Mouse (Mus musculus) mouse trophoblast stem cell (cell line): ENCODE data around the gene Tssk1.

Experiments used
- in situ Hi-C, 2 experiments: fragments of 300-500 bp; cut with MseI, MboI; formaldehyde crosslinking; loops; 2 replicates in 1 of 2; 3 replicates in 1 of 2; pipeline ENCODE4 v1.15.1; 2025

Gene Tssk1

GRCm38 (mm10) chr16:17898462-17898861, 4.4 kb downstream of the Tssk1 start, which contains the start of the genes Dgcr2 and Tssk2:
Dgcr2 (minus strand) TSS chr16:17898562.
Tssk2 (plus strand) TSS chr16:17898637.
- in situ Hi-C loops = no loop called here

- in situ Hi-C loops = no loop called here
Observed at GRCm38 (mm10) chr16:17911052-17911595, 17.1 kb downstream of the Tssk1 start, which contains the start of gene Ess2. Ess2 (minus strand) TSS chr16:17911348.

- in situ Hi-C loops = no loop called here
Observed at GRCm38 (mm10) chr16:17914307-17915249, 20.6 kb downstream of the Tssk1 start, which contains the start of gene Gsc2. Gsc2 (minus strand) TSS chr16:17915059.

- in situ Hi-C loops = no loop called here
Observed at GRCm38 (mm10) chr16:17920586-17920985, 26.6 kb downstream of the Tssk1 start.

GRCm38 (mm10) chr16:17921325-17922162, 27.5 kb downstream of the Tssk1 start:
- in situ Hi-C loops = no loop called here

- in situ Hi-C loops = no loop called here
Observed at GRCm38 (mm10) chr16:17922163-17922538, 28.1 kb downstream of the Tssk1 start.

- in situ Hi-C loops = no loop called here
Observed at GRCm38 (mm10) chr16:17927351-17928082, 33.5 kb downstream of the Tssk1 start.

GRCm38 (mm10) chr16:17928087-17928580, 34.1 kb downstream of the Tssk1 start, which contains the start of gene Slc25a1:
Slc25a1 (minus strand) TSS chr16:17928219.
- in situ Hi-C loops = no loop called here

- in situ Hi-C loops = no loop called here
Observed at GRCm38 (mm10) chr16:17928627-17929104, 34.6 kb downstream of the Tssk1 start.

GRCm38 (mm10) chr16:17929211-17929610, 35.2 kb downstream of the Tssk1 start:
- in situ Hi-C loops = no loop called here

- in situ Hi-C loops = loop anchor here (5.0 to 10.0 kb wide), 2 partner anchors 113 to 115 kb away; no protein-coding TSS in a partner anchor
Observed at GRCm38 (mm10) chr16:17929631-17930030, 35.6 kb downstream of the Tssk1 start.

- in situ Hi-C loops = loop anchor here (5.0 to 10.0 kb wide), 2 partner anchors 110 to 113 kb away; no protein-coding TSS in a partner anchor
Observed at GRCm38 (mm10) chr16:17931906-17932460, 38.0 kb downstream of the Tssk1 start.

- in situ Hi-C loops = loop anchor here (5.0 to 10.0 kb wide), 2 partner anchors 108 to 111 kb away; no protein-coding TSS in a partner anchor
Observed at GRCm38 (mm10) chr16:17933594-17934444, 39.8 kb downstream of the Tssk1 start.

GRCm38 (mm10) chr16:17934445-17934910, 40.5 kb downstream of the Tssk1 start:
- in situ Hi-C loops = loop anchor here (5.0 to 10.0 kb wide), 2 partner anchors 108 to 110 kb away; no protein-coding TSS in a partner anchor

GRCm38 (mm10) chr16:17936776-17937175, 42.8 kb downstream of the Tssk1 start:
- in situ Hi-C loops = loop anchor here in 1 of 2 experiments (10.0 kb wide), 1 partner anchor 108 kb away; no protein-coding TSS in a partner anchor

- in situ Hi-C loops = loop anchor here in 1 of 2 experiments (10.0 kb wide), 1 partner anchor 107 kb away; no protein-coding TSS in a partner anchor
Observed at GRCm38 (mm10) chr16:17938187-17938586, 44.2 kb downstream of the Tssk1 start.

GRCm38 (mm10) chr16:17938821-17939220, 44.8 kb downstream of the Tssk1 start:
- in situ Hi-C loops = loop anchor here in 1 of 2 experiments (10.0 kb wide), 1 partner anchor 106 kb away; no protein-coding TSS in a partner anchor

- in situ Hi-C loops = loop anchor here in 1 of 2 experiments (10.0 kb wide), 1 partner anchor 105 kb away; no protein-coding TSS in a partner anchor
Observed at GRCm38 (mm10) chr16:17939255-17939751, 45.3 kb downstream of the Tssk1 start.
